Mouse (Mus musculus) liver, adult (tissue): ENCODE results near the gene Mindy4.

Experiments used
- GATA4 ChIP-seq: IDR thresholded peaks from 2 replicates; pipeline ENCODE4 v1.6.1; 2014; ENCODE audit warnings: mild to moderate bottlenecking, low read length; ENCODE audit not compliant: insufficient replicate concordance

The Mindy4 gene

DNA sequence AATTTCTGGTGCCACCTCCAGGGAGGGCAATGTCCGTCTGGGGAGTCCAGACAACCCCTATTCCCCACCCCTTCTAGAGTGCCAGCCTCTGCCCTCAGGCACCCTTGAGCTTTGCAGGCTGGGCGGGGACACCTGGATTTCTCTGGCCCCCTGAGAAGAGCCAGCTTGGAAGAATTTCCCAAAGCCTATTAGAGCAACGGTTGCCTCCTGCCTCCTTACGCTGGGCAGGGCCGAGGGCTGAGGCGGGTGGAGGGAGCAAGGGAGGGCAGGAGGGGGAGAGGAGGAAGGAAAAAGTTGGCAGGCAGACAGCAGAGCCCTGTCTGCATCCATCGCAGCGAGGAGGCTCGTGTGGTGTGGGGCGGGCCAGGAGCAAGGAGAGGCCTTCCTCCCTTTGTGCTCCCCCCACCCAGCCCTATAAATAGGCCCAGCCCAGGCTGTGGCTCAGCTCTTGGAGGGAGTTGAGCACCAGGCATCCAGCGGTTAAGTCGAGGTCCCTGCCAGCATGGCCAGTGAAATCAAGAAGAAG is 132.9 kb downstream of the Mindy4 start, which contains the start of gene Aqp1:
TSS of gene Aqp1 (plus strand) at position 444 of the 526 bp plus-strand sequence.
- no peak for TF ChIP-seq GATA4

GRCm38 (mm10) chr6:55337242-55337641 is 134.1 kb downstream of the Mindy4 start:
- no peak for TF ChIP-seq GATA4

- no peak for TF ChIP-seq GATA4
These were observed 134.9 kb downstream of the Mindy4 start for GRCm38 (mm10) chr6:55338077-55338476.

DNA sequence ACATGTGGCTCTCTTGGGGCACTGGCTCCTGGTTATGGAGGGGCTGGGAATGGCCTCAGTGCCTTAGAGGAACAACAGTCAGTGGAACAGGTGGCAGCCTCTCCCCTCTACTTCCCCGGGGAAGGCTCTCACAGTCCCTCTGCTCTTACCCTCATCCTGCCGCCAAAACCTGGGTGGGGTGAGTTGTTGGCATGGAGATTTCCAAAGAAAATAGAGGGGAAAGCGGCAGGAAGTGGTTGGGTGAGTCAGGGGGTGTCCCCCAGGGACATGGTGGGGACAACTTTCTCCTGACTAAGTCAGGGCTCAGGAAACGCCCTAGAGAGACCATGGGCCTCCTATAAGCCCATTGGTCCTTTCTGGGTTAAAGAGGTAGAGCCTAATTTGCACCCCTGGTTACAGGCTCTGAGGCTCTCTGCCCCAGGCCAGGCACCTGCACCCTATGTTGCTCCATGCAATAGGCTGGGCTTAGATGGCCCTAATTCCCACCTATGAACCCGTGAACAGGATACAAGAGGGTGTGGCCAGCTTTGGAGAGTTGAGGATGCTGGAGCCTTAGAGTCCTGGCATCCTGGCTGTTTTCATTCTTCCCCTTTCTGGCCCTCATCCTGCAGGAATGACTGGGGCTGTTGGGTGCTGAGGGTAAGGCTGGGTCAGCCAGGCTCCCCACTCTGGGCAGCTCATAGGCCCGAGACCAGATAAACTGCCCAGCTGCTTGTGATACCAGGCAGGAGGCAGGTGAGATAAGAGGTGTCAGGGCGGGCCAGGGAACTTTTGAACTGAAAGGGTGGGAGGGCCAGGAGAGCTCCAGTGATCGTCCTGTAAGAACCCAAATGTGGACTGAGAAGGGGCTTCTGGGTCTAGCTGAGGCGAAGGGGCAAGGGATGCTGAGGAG is 136.0 kb downstream of the Mindy4 start:
- no peak for TF ChIP-seq GATA4

DNA sequence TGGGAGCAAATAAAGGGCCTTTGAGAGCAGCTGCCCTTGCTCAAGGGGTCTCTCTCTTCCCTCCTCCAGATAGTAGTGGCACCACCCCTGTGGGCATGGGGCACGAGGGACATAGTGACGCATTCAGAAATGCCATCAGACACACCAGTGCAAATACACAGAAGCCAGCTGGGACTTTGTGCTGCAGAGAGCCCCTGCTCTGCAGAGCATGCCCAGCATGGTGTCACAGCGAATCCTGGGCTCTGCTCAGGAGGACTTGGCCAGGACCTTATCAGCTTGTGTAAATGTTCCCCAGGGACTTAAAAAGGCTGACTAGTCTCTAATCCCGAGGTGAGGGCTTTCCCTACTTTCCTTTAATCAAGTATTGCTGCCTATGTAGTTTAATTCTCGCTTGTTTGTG is 138.5 kb downstream of the Mindy4 start:
- peak; percentile 64; the same call in 1 of the 2 replicates for TF ChIP-seq GATA4

GRCm38 (mm10) chr6:55342328-55342727 is 139.1 kb downstream of the Mindy4 start:
- no peak for TF ChIP-seq GATA4

DNA sequence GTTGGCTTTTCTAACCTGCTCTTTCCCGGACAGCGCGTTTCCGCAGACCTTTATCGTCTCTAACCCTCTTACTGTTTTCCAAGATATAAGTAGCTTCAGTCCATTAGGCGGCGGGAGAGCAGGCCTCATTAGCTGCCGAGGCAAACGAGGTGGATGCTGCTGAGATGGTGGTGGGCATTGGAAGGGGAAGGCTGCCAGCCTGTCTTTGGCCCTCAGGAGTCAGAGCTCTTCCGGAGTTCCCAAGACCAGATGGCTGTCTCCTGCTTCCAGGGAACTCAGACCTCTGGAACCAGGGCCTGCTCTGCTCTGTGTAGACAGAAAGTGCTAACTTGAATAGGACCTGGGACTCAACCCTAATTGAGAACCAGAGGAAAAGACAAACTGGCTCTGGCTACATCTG is 140.3 kb downstream of the Mindy4 start:
- TF ChIP-seq GATA4: no peak

DNA sequence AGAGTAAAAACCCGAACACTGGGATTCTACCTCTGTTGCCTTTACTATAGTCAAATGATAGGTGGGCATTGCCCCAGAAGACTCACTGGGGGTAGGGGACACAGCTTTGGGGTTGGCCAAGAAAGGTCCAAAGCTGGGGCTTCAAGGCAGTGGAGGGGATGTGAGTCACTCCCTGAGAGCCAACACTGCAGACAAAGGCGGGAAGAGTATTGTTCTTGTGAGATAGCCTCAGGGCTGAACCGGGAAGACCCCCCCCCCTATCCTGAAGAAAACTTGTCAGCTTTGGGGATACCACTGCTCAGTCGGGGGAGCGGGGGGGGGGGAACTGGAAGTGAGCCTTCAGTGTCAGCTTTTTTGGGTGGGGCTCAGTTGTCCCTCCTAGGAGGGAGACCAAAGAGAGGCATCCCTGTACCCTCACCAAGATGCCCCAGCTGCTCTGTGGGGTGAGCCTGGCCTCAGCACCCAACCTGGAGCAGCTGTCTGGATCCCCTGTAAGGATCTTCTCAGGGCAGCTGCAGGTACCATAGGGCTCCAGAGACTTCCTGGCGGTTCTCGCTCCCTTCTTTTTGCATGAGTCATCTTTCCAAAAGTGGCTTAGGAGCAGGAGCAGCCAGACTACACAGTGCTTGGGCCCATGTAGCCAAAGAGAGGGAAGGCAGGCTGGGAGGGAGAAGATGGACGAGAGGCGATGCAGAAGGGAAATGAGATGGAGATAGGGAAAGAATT is 141.3 kb downstream of the Mindy4 start:
- TF ChIP-seq GATA4: no peak

DNA sequence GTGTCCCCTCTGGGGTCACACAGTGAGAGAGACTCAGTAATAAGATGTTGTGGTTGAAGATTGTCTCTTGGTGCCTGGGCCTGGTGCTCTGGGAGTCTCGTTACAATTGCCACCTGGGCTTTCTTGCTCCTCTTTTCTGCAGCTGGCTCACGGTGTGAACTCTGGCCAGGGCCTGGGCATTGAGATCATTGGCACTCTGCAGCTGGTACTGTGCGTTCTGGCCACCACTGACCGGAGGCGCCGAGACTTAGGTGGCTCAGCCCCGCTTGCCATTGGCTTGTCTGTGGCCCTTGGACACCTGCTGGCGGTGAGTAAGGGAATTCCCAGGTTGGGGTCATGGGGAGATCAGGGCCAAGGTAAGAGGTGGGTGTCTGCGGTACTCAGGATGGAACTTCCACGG is 142.1 kb downstream of the Mindy4 start:
- TF ChIP-seq GATA4: no peak

- no peak for TF ChIP-seq GATA4
These were observed 143.3 kb downstream of the Mindy4 start for GRCm38 (mm10) chr6:55346491-55346890.

DNA sequence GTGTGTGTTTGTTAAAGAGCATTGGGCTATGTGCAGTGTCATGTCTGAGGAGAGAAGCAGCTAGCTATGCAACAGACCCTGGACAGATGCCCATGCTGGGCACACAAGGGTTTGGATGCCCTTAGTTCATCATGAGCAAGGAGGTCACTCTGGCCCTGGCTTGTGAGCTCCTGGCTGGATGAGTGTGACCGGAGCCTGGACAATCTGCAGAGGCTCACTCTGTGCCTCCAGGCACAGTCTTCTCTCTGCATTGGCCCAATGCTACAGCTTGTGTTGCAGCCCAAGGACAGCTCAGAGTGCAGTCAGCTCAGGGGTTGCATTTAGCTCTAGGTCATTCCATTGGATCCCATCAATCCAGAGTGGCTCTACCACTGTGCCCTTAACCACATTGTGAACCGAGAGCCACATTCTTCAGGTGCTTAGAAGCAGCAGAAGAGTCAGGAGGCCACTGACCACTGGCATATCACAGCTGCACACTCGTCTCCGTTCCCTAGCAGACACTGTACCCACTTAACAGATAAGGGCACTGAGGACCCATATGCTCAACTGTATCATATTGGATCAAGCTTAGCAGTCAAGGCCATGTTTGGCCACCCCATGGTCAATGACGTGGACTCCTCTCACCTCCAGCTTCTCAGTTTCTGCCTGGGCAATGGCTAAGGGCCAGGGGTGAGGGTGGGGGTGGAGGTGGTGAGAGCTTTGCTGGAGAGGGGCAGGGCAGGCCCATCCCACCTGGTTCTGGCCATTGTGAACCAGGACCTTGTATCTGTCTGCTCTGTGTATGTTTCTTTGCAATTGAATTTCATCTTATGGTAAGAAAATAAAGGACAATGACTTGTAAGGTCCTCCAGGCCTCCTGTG is 144.8 kb downstream of the Mindy4 start:
- no peak for TF ChIP-seq GATA4

- no peak for TF ChIP-seq GATA4
These were observed 146.0 kb downstream of the Mindy4 start for GRCm38 (mm10) chr6:55349231-55349630.

- TF ChIP-seq GATA4: no peak
These were observed 147.3 kb downstream of the Mindy4 start for GRCm38 (mm10) chr6:55350383-55350952.

DNA sequence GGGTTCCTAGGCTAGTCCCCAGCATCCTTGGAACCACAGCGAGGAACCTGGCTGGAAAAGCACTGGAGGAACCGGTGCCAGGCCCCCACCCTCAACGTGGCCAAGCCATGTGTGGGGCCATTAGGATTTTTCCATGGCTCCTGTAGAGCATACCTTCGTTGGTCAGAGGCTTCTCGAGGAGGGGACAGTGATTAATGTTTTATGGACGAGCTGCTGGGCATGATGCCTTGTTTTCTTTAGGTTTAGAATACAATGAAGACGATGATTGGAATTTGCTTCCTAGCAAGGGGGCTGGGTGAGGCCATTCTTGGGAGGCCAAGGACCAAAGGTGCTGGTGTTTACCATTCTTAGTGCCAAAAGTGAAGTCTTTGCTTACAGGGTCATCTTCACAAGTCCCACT is 148.5 kb downstream of the Mindy4 start:
- TF ChIP-seq GATA4: no peak
